Mouse (Mus musculus) testis, adult 10 weeks (tissue): ENCODE results near the gene Olfr794. TPM values are rescaled to one million over a fixed set of nuclear protein-coding genes. Genes with fewer than 3 reads are reported as not detected.

Source experiments
- polyA plus RNA-seq: library from polyadenylated mRNA; stranded (reverse); fragments of 350-450 nt; fragmentation: Illumina TruSeq; extraction: RNeasy Lipid Tissue Mini Kit (QIAGEN cat#74804); gene quantifications from one replicate; pipeline ENCODE4 v1.2.3, GENCODE M21; 2014; ENCODE audit warnings: low read depth, low replicate concordance

The Olfr794 gene
- polyA plus RNA-seq, result 0.08 TPM

DNA sequence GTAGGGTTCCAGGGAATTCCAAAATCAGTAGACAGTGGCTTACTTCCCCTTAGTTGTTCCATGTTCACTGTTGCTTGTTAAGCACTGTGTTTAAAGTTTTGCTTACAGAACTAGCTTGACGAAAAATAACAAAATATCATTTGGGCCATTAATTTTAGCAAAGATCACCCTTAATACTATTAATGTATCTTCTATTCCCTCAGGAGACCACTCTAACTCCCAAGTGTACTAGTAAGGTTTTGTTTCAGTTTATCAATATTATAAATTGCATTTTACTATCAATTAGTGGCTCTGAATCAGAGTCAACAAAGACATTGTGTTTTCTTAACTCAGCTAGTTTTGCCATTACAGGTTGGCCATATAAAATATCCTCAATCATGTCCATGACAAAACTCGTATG lies at the start of gene Olfr794:
Gene Olfr794, plus strand, starts transcription at position 301 of the 400 bp plus-strand sequence.

DNA sequence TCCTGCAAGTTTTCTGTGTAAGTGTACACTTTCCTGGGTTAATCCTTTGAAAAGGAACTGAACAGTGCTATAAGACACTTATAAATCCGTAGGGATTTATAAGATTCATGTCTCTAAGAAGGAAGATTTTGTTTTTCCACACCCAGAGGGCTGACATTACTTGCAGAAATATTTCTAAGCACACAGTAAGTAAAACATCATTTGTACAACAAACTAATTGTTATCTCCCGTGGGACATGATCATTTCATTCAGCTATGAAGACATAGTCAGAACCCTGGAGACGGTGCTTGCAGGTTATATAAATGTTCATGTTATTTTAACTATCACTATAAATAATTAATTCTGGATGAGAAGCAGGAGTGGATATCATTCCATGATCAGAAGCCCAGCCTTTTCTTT lies 46.0 kb upstream of the Olfr794 start, which contains the start of gene Olfr791:
Gene Olfr791, plus strand, starts transcription at position 301 of the 400 bp plus-strand sequence.

DNA sequence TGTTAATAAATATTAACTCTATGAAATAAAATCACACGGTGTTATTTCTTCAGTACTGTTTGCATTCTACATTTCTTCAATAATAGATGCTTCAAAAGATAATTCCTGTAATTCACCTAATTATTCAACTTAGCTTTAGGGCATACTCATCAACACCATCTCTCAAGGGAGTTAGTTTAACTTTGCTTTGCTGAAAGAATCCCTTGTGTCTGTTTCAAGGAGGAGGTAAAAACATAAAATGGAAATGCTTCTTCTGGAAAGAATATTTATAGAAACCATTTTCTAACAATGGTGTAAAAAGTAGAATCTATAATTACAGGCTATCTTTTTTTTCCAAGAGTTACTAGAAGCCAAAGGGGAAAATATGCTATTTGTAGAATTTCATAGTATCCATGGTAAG lies 28.6 kb upstream of the Olfr794 start, which contains the start of gene Olfr792:
Gene Olfr792, plus strand, starts transcription at position 301 of the 400 bp plus-strand sequence.

DNA sequence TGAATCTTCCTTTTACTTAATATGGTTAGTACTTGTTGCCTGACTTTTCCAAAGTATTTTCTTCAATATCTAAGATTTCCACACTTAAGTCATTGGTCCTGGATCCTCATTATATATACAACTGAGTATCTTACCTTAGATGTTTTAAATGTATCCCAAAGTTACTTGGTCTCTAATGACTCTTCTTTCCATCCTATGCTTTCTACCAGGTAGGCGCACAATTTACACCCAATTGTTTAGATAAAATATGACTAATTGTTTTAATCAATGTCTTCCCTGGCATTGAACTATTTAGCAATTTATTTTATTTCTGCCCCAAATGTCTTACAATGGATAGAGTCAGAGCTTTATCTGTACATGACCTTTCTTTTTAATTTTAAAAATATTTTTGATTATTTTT lies 45.0 kb downstream of the Olfr794 start, which contains the start of gene Olfr796:
Gene Olfr796, minus strand, starts transcription at position 101 of the 400 bp plus-strand sequence.

Other genes with a start within 250 kb of the Olfr794 start
- gene Olfr780, start 249.5 kb upstream of the Olfr794 start, polyA plus RNA-seq, result not detected
- gene Olfr781, start 238.8 kb upstream of the Olfr794 start, polyA plus RNA-seq, result not detected
- gene Olfr782, start 218.8 kb upstream of the Olfr794 start, polyA plus RNA-seq, result not detected
- gene Olfr784, start 183.6 kb upstream of the Olfr794 start, polyA plus RNA-seq, result not detected
- gene Olfr785, start 162.2 kb upstream of the Olfr794 start, polyA plus RNA-seq, result not detected
- not detected for gene Olfr786, start 140.3 kb upstream of the Olfr794 start, polyA plus RNA-seq
- gene Olfr787, start 105.8 kb upstream of the Olfr794 start, polyA plus RNA-seq, result 2.5 TPM
- gene Olfr788, start 96.7 kb upstream of the Olfr794 start, polyA plus RNA-seq, result 2.0 TPM
- gene Olfr789, start 82.9 kb upstream of the Olfr794 start, polyA plus RNA-seq, result 0.25 TPM
- 0.53 TPM for gene Olfr790, start 69.2 kb upstream of the Olfr794 start, polyA plus RNA-seq
- not detected for gene Olfr791, start 45.9 kb upstream of the Olfr794 start, polyA plus RNA-seq
- gene Olfr792, start 28.5 kb upstream of the Olfr794 start, polyA plus RNA-seq, result 0.13 TPM
- gene Olfr796, start 44.9 kb downstream of the Olfr794 start, polyA plus RNA-seq, result not detected
- not detected for gene Olfr798, start 60.3 kb downstream of the Olfr794 start, polyA plus RNA-seq
- not detected for gene Olfr799, start 69.8 kb downstream of the Olfr794 start, polyA plus RNA-seq
- not detected for gene Olfr800, start 90.0 kb downstream of the Olfr794 start, polyA plus RNA-seq
- not detected for gene Olfr801, start 106.2 kb downstream of the Olfr794 start, polyA plus RNA-seq
- not detected for gene Olfr802, start 120.5 kb downstream of the Olfr794 start, polyA plus RNA-seq
- gene Olfr803, start 126.6 kb downstream of the Olfr794 start, polyA plus RNA-seq, result not detected
- gene Olfr804, start 135.6 kb downstream of the Olfr794 start, polyA plus RNA-seq, result not detected
- not detected for gene Olfr805, start 161.7 kb downstream of the Olfr794 start, polyA plus RNA-seq
- not detected for gene Olfr806, start 174.3 kb downstream of the Olfr794 start, polyA plus RNA-seq
- not detected for gene Olfr807, start 190.1 kb downstream of the Olfr794 start, polyA plus RNA-seq
- gene Olfr808, start 197.8 kb downstream of the Olfr794 start, polyA plus RNA-seq, result not detected
- not detected for gene Olfr809, start 207.0 kb downstream of the Olfr794 start, polyA plus RNA-seq
- gene Olfr810, start 227.3 kb downstream of the Olfr794 start, polyA plus RNA-seq, result not detected
- not detected for gene Olfr811, start 236.7 kb downstream of the Olfr794 start, polyA plus RNA-seq